Mouse (Mus musculus): ENCODE data around the gene Gcm1. TPM values are rescaled to one million over a fixed set of nuclear protein-coding genes. Genes with fewer than 3 reads are reported as not detected.

The Gcm1 gene
- polyA plus RNA-seq, 1 experiment = not detected

- WGBS = under 1% methylated on average over 47 of the region's 47 CpGs
- Histone ChIP-seq H3K27ac (ENCODE audit: insufficient read depth, low read depth, low read length) (peak overlapping the region; percentile 81), H3K4me3 (ENCODE audit: insufficient read depth, low read depth, low read length) (peak overlapping the region; percentile 89), H3K4me1 (ENCODE audit: control insufficient read depth, insufficient read depth, low read length) (peaks cover 11% of the 10 kb centered on the region; the same call in 1 of the 2 replicates)
- TF ChIP-seq POLR2A (IDR thresholded peaks at IDR 0.05; ENCODE audit: insufficient read depth, low read depth, low read length) (0 out of 2 replicates have a peak, but pooled peaks have one; percentile 45), CTCF (IDR thresholded peaks at IDR 0.05; ENCODE audit: insufficient read depth, low read depth, low read length) (peak; percentile 99)
Observed at GRCm38 (mm10) chr9:78112770-78113537, 61.2 kb downstream of the Gcm1 start.

- Histone ChIP-seq H3K27ac (ENCODE audit: insufficient read depth, low read depth, low read length) (peak overlapping the region; percentile 81), H3K4me3 (ENCODE audit: insufficient read depth, low read depth, low read length) (peak overlapping the region; percentile 89), H3K4me1 (ENCODE audit: control insufficient read depth, insufficient read depth, low read length) (peaks cover 11% of the 10 kb centered on the region; the same call in 1 of the 2 replicates)
- TF ChIP-seq POLR2A (IDR thresholded peaks at IDR 0.05; ENCODE audit: insufficient read depth, low read depth, low read length) (no peak), CTCF (IDR thresholded peaks at IDR 0.05; ENCODE audit: insufficient read depth, low read depth, low read length) (no peak)
- WGBS = under 1% methylated on average over 14 of the region's 14 CpGs
Observed at GRCm38 (mm10) chr9:78113538-78113885, 61.8 kb downstream of the Gcm1 start.

Other genes starting within 250 kb of the Gcm1 start
- 644 TPM in 1 of 2 replicates, not detected in the other for gene Elovl5, start 134.6 kb upstream of the Gcm1 start, polyA plus RNA-seq (2012; ENCODE audit: insufficient read depth, insufficient read length, low replicate concordance, missing spikeins)
- not detected in 2 replicates for gene Fbxo9, start 57.1 kb downstream of the Gcm1 start, polyA plus RNA-seq (2012; ENCODE audit: insufficient read depth, insufficient read length, low replicate concordance, missing spikeins)
- not detected in 2 replicates for gene Ick, start 57.3 kb downstream of the Gcm1 start, polyA plus RNA-seq (2012; ENCODE audit: insufficient read depth, insufficient read length, low replicate concordance, missing spikeins)
- not detected in 2 replicates for gene Gsta4, start 130.8 kb downstream of the Gcm1 start, polyA plus RNA-seq (2012; ENCODE audit: insufficient read depth, insufficient read length, low replicate concordance, missing spikeins)
- not detected in 2 replicates for gene Gsta1, start 178.7 kb downstream of the Gcm1 start, polyA plus RNA-seq (2012; ENCODE audit: insufficient read depth, insufficient read length, low replicate concordance, missing spikeins)
- not detected in 2 replicates for gene Gm3776, start 205.2 kb downstream of the Gcm1 start, polyA plus RNA-seq (2012; ENCODE audit: insufficient read depth, insufficient read length, low replicate concordance, missing spikeins)
- gene Gm10639, start 238.0 kb downstream of the Gcm1 start, polyA plus RNA-seq (2012; ENCODE audit: insufficient read depth, insufficient read length, low replicate concordance, missing spikeins) = not detected in 2 replicates

Data from olfactory bulb, adult 2 months (tissue).